Mouse (Mus musculus) kidney, adult 2 months (tissue): Measurements from ENCODE around the gene Mettl2. TPM values are rescaled to one million over a fixed set of nuclear protein-coding genes. Genes with fewer than 3 reads are reported as not detected.
A peak's percentile ranks its signal among the peaks of the same experiment; 100 is the strongest.
"Not testable (repeated sequence)": the region's sequence is repeated elsewhere in the genome, so short reads cannot be mapped to it uniquely, and the experiment has no call there.

Experiments used
- DNase-seq: peaks from one replicate; pipeline ENCODE4 v3.0.0; 2021
- H3K27ac ChIP-seq: fragments of 200-500 bp; 2 replicates; pipeline ENCODE4 v1.5.1; 2012; ENCODE audit warnings: low read depth, low read length, control low read depth, inconsistent platforms; ENCODE audit not compliant: insufficient read depth
- H3K27me3 ChIP-seq: fragments of 200-500 bp; replicated peaks from 2 replicates; pipeline ENCODE4 v1.6.1; 2012; ENCODE audit warnings: mild to moderate bottlenecking, moderate library complexity, low read length, inconsistent platforms; ENCODE audit not compliant: control insufficient read depth, insufficient read depth
- H3K36me3 ChIP-seq: fragments of 200-500 bp; 2 replicates; pipeline ENCODE4 v1.6.1; 2012; ENCODE audit warnings: mild to moderate bottlenecking, moderate library complexity, low read length, inconsistent platforms; ENCODE audit not compliant: control insufficient read depth, insufficient read depth
- H3K4me1 ChIP-seq: fragments of 200-500 bp; 2 replicates; pipeline ENCODE4 v1.6.1; 2011; ENCODE audit warnings: low read length; ENCODE audit not compliant: control insufficient read depth, insufficient read depth
- H3K4me3 ChIP-seq: fragments of 200-500 bp; 2 replicates; pipeline ENCODE4 v1.5.1; 2011; ENCODE audit warnings: mild to moderate bottlenecking, low read depth, low read length, control low read depth; ENCODE audit not compliant: insufficient read depth
- CTCF ChIP-seq: fragments of 200-500 bp; conservative IDR thresholded peaks from 2 replicates; pipeline ENCODE4 v1.5.1; 2011; ENCODE audit warnings: low read depth, mild to moderate bottlenecking, control low read depth, low read length, moderate library complexity, mixed read lengths; ENCODE audit not compliant: insufficient read depth, insufficient read length
- POLR2A ChIP-seq: fragments of 200-500 bp; IDR thresholded peaks from one replicate; pipeline ENCODE4 v1.6.1; 2011; ENCODE audit warnings: low read depth, low read length, control low read depth
- WGBS: fragments of 180-500 bp; shearing (Covaris S2); methylation state at CpG from one replicate; pipeline ENCODE4 v1.1.7; 2018; 5-methylcytosine and 5-hydroxymethylcytosine counted together
- polyA plus RNA-seq: library from polyadenylated mRNA; depleted of rRNA; stranded (reverse); fragments of >200 nt; gene quantifications from 2 replicates; pipeline ENCODE4 v1.2.3, GENCODE M21; 2012; rRNA removed

The Mettl2 gene
- polyA plus RNA-seq, result 9.5 and 9.7 TPM in 2 replicates

DNA sequence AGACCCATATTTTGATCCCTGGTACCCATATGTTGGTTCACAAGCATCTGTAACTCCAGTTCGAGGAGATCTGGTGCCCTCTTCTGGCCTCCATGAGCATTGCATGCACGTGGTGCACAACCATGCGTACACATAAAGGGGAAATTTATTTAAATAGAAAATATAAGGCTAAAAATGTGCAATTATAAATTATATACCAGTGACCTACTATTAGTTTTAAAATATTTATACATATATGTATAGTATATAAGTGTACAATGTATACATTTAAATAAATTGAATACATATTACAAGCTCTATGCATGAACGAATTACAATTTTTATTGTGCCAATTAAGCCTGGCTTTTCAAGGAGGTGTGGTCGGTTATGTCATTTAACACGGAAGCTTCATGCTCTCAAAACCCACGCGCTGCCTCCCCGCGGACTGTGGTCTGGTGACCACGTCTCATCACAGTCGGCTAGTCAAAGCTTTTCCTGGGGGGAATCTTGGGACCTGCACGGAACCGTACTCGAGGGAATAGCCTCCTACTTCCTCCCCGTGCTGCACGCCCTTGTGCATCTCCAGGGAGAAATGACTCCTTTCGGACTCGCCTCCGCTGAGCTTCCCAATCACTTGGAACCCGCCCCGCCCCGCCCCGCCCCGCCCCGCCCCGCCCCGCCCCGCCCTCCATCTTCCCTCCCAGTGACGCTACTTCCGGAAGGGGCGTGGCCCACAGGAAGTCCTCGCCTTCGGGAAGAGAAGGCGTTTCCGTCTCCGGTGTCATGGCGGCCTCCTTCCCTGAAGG is at the start of gene Mettl2:
Gene Mettl2, plus strand, starts transcription at position 691 of the 785 bp plus-strand sequence.
- WGBS, result 2% methylated on average over 38 of the region's 38 CpGs
- peak within 1 kb of the TSS; percentile 52; the same call in 1 of the 2 replicates for H3K27ac ChIP-seq
- peak within 1 kb of the TSS; percentile 91 for H3K4me3 ChIP-seq
- peaks cover 4% of the 10 kb centered on the region; the same call in 1 of the 2 replicates for H3K4me1 ChIP-seq
- no peaks in the 10 kb centered on the region for H3K36me3 ChIP-seq
- H3K27me3 ChIP-seq, result no peaks in the 10 kb centered on the region
- peak; percentile 72 for TF ChIP-seq CTCF
- peak; percentile 34 for TF ChIP-seq POLR2A
- peak; percentile 88 for DNase-seq

DNA sequence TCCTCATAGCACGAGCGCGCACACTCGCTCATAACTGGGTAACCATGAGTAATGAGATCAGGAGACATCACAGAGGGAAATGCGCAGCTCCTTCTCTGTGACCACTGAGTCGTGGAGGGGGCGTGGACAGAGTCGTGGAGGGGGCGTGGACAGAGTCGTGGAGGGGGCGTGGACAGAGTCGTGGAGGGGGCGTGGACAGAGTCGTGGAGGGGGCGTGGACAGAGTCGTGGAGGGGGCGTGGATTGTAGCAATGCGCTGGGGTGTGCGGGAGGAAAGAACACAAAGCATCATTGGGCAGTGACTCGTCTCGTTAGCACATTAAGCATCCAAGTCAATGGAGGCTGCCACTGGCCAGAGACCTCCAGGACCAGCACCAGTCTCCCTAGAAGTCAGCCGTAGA is 13.8 kb upstream of the Mettl2 start:
- not testable (repeated sequence) for H3K4me1 ChIP-seq, H3K36me3 ChIP-seq, H3K27me3 ChIP-seq, H3K27ac ChIP-seq, DNase-seq, H3K4me3 ChIP-seq
- 72% methylated on average over 22 of the region's 22 CpGs for WGBS

DNA sequence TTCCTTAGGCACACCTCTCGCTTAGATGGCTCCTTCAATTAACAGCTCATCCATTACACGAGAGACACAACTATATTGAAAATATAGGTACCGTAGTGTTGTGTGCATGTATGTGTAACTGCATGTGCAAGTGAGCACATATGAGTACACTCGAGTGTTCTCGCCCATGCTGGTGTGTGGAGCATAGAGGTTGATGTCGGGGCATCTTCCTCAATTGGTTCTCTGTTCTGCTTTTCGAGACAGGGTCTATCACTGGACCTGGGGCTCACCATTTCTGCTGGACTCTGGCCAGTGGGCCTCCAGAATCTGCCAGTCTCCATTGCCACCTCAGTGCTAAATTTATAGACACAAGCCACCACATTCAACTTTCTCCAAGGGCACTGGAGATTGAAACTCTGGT is 8.4 kb upstream of the Mettl2 start:
- Histone ChIP-seq H3K27ac (no peak overlapping the region), H3K4me3 (no peak overlapping the region), H3K36me3 (no peaks in the 10 kb centered on the region), H3K4me1 (no peaks in the 10 kb centered on the region), H3K27me3 (no peaks in the 10 kb centered on the region)
- DNase-seq, result no peak
- WGBS, result 87% methylated on average over 7 of the region's 7 CpGs
- TF ChIP-seq POLR2A (no peak), CTCF (no peak)

DNA sequence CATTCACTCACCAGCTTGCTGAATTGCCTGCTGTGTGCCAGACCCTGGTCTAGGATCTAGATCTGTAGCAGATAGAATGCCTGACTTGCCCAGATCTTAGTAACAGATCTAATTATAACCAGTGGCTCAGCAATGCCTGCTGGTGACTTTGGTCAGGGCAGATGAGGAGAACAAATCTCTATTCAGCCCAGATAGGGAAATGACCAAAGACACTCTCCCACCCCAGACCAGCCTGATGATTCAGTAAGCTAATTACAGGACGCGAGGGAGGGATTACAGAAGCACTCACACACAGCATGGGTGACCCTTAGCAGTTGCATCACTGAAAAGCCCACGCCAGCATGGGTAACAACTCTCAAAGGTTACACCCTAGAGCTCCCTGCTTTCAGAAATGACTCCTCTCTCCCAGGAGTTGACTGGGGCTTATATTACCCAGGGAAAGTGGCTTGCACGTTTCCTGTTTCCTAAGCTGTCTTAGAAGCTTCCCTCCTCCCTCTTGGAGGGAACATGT is 5.6 kb upstream of the Mettl2 start:
- no peaks in the 10 kb centered on the region for H3K36me3 ChIP-seq
- no peak overlapping the region for H3K4me3 ChIP-seq
- no peaks in the 10 kb centered on the region for H3K27me3 ChIP-seq
- TF ChIP-seq POLR2A (no peak), CTCF (no peak)
- no peaks in the 10 kb centered on the region; the same call in 1 of the 2 replicates for H3K4me1 ChIP-seq
- WGBS, result 34% methylated on average over 4 of the region's 4 CpGs
- no peak for DNase-seq
- no peak overlapping the region for H3K27ac ChIP-seq

DNA sequence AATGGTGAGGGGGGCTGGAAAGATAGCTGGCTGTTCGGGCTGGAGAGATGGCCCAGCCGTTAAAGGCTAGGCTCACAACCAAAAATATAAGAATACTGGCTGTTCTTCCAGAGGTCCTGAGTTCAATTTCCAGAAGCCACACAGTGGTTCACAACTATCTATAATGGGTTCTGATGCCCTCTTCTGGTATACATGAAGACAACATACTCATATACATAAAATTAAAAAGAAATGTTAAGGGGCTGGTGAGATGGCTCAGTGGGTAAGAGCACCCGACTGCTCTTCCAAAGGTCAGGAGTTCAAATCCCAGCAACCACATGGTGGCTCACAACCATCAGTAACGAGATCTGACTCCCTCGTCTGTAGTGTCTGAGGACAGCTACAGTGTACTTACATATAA is 4.4 kb upstream of the Mettl2 start:
- not testable (repeated sequence) for H3K4me3 ChIP-seq, DNase-seq, H3K36me3 ChIP-seq, H3K27ac ChIP-seq, H3K4me1 ChIP-seq, H3K27me3 ChIP-seq
- 83% methylated on average over 5 of the region's 5 CpGs for WGBS

DNA sequence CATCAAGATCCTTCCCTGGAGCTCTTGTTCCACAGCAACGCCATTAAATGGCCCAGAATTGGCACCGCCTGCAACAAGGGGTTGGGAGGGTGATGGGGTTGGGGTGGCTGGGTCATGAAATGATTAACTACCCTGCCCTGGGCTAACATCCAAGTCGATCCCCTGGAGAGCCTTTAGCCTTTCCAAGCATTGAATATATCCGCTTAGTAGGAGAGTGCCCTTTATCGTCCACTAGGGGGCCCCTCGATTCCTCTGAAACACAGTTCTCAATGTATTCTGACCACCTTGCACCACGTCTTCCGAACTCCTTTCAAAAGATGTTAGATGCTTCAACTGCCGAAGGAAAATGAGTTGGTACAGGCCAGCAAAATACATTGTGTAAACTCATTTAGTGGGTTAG is 2.2 kb upstream of the Mettl2 start:
- Histone ChIP-seq H3K36me3 (no peaks in the 10 kb centered on the region), H3K27ac (no peak overlapping the region), H3K4me1 (peaks cover 4% of the 10 kb centered on the region; the same call in 1 of the 2 replicates), H3K4me3 (no peak overlapping the region), H3K27me3 (no peaks in the 10 kb centered on the region)
- WGBS, result 1% methylated on average over 9 of the region's 9 CpGs
- no peak for TF ChIP-seq POLR2A
- peak; percentile 59 for TF ChIP-seq CTCF
- peak; percentile 90 for DNase-seq

DNA sequence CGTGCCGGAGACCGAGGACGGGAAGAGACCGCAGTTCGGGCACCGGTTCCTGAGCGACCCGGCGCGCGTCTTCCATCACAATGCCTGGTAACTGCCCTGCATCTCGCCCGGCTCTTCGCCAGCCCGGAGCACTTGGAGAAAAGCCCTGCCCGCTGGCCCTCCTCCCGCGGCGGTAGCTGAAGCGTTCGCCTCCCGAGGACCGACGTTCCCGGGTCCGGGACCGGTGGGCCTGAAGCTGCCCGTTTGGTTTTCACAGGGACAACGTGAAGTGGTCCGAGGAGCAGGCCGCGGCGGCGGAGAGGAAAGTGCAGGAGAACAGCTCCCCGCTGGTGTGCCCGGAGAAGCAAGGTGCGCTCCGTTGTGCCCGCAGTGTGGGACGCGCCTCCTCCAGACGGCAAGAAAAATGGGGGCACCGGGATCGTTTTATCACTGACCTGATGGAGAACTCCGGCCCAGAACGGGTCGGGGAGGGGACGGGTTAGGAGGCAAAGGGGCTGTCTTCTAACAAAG is 350 bp downstream of the Mettl2 start:
- H3K27me3 ChIP-seq, result no peaks in the 10 kb centered on the region
- TF ChIP-seq POLR2A (no peak), CTCF (no peak)
- DNase-seq, result no peak
- no peak overlapping the region for H3K27ac ChIP-seq
- peaks cover 4% of the 10 kb centered on the region; the same call in 1 of the 2 replicates for H3K4me1 ChIP-seq
- no peaks in the 10 kb centered on the region for H3K36me3 ChIP-seq
- WGBS, result under 1% methylated on average over 49 of the region's 49 CpGs
- peak overlapping the region; percentile 91 for H3K4me3 ChIP-seq
